Mouse (Mus musculus): ENCODE measurements around the gene Wbp4.
"Not testable (repeated sequence)": the region's sequence is repeated elsewhere in the genome, so short reads cannot be mapped to it uniquely, and the experiment has no call there.

Gene Wbp4

GRCm38 (mm10) chr14:79481339-79482151 is at the start of gene Wbp4:
Gene Wbp4, minus strand, starts transcription at chr14:79481520.
- peak; percentile 90 for DNase-seq (ENCODE audit: extremely low read depth, insufficient read length, low spot score)

- no peak for DNase-seq (ENCODE audit: extremely low read depth, insufficient read length, low spot score)
Measured at GRCm38 (mm10) chr14:79530761-79531160, 49.4 kb upstream of the Wbp4 start.

- no peak for DNase-seq (ENCODE audit: extremely low read depth, insufficient read length, low spot score)
Measured at GRCm38 (mm10) chr14:79529581-79530554, 48.5 kb upstream of the Wbp4 start.

GRCm38 (mm10) chr14:79527704-79528103 is 46.4 kb upstream of the Wbp4 start:
- DNase-seq (ENCODE audit: extremely low read depth, insufficient read length, low spot score) = no peak

- DNase-seq (ENCODE audit: extremely low read depth, insufficient read length, low spot score) = not testable (repeated sequence)
Measured at GRCm38 (mm10) chr14:79526106-79526505, 44.8 kb upstream of the Wbp4 start.

GRCm38 (mm10) chr14:79522387-79522786 is 41.1 kb upstream of the Wbp4 start:
- no peak for DNase-seq (ENCODE audit: extremely low read depth, insufficient read length, low spot score)

GRCm38 (mm10) chr14:79521471-79522117 is 40.3 kb upstream of the Wbp4 start:
- DNase-seq (ENCODE audit: extremely low read depth, insufficient read length, low spot score) = no peak

GRCm38 (mm10) chr14:79521056-79521455 is 39.7 kb upstream of the Wbp4 start:
- no peak for DNase-seq (ENCODE audit: extremely low read depth, insufficient read length, low spot score)

- DNase-seq (ENCODE audit: extremely low read depth, insufficient read length, low spot score) = no peak
Measured at GRCm38 (mm10) chr14:79520612-79521011, 39.3 kb upstream of the Wbp4 start.

GRCm38 (mm10) chr14:79519663-79519975 is 38.3 kb upstream of the Wbp4 start:
- DNase-seq (ENCODE audit: extremely low read depth, insufficient read length, low spot score) = no peak

- DNase-seq (ENCODE audit: extremely low read depth, insufficient read length, low spot score) = no peak
Measured at GRCm38 (mm10) chr14:79518761-79519662, 37.7 kb upstream of the Wbp4 start.

GRCm38 (mm10) chr14:79518123-79518522 is 36.8 kb upstream of the Wbp4 start:
- no peak for DNase-seq (ENCODE audit: extremely low read depth, insufficient read length, low spot score)

- no peak for DNase-seq (ENCODE audit: extremely low read depth, insufficient read length, low spot score)
Measured at GRCm38 (mm10) chr14:79517185-79517740, 35.9 kb upstream of the Wbp4 start.

- no peak for DNase-seq (ENCODE audit: extremely low read depth, insufficient read length, low spot score)
Measured at GRCm38 (mm10) chr14:79516751-79517150, 35.4 kb upstream of the Wbp4 start.

GRCm38 (mm10) chr14:79516243-79516610 is 34.9 kb upstream of the Wbp4 start:
- DNase-seq (ENCODE audit: extremely low read depth, insufficient read length, low spot score) = peak; percentile 7

- peak; percentile 43 for DNase-seq (ENCODE audit: extremely low read depth, insufficient read length, low spot score)
Measured at GRCm38 (mm10) chr14:79515511-79516242, 34.4 kb upstream of the Wbp4 start.

- no peak for DNase-seq (ENCODE audit: extremely low read depth, insufficient read length, low spot score)
Measured at GRCm38 (mm10) chr14:79515100-79515499, 33.8 kb upstream of the Wbp4 start.

- no peak for DNase-seq (ENCODE audit: extremely low read depth, insufficient read length, low spot score)
Measured at GRCm38 (mm10) chr14:79513951-79514350, 32.6 kb upstream of the Wbp4 start.

- no peak for DNase-seq (ENCODE audit: extremely low read depth, insufficient read length, low spot score)
Measured at GRCm38 (mm10) chr14:79511521-79511920, 30.2 kb upstream of the Wbp4 start.
